Mouse (Mus musculus) ES-E14 (cell line): ENCODE measurements around the gene Degs1.

Experiments used
- CHD2 ChIP-seq: IDR thresholded peaks from 2 replicates; pipeline ENCODE4 v1.6.1; 2014; ENCODE audit warnings: mild to moderate bottlenecking, low read depth, low read length, inconsistent platforms
- HCFC1 ChIP-seq: IDR thresholded peaks from 2 replicates; pipeline ENCODE4 v1.6.1; 2012; ENCODE audit warnings: low read length, inconsistent platforms, borderline replicate concordance; ENCODE audit not compliant: insufficient read depth
- ZC3H11A ChIP-seq: IDR thresholded peaks from 2 replicates; pipeline ENCODE4 v1.6.1; 2012; ENCODE audit warnings: low read depth, mild to moderate bottlenecking, inconsistent platforms, low read length, borderline replicate concordance

DNA sequence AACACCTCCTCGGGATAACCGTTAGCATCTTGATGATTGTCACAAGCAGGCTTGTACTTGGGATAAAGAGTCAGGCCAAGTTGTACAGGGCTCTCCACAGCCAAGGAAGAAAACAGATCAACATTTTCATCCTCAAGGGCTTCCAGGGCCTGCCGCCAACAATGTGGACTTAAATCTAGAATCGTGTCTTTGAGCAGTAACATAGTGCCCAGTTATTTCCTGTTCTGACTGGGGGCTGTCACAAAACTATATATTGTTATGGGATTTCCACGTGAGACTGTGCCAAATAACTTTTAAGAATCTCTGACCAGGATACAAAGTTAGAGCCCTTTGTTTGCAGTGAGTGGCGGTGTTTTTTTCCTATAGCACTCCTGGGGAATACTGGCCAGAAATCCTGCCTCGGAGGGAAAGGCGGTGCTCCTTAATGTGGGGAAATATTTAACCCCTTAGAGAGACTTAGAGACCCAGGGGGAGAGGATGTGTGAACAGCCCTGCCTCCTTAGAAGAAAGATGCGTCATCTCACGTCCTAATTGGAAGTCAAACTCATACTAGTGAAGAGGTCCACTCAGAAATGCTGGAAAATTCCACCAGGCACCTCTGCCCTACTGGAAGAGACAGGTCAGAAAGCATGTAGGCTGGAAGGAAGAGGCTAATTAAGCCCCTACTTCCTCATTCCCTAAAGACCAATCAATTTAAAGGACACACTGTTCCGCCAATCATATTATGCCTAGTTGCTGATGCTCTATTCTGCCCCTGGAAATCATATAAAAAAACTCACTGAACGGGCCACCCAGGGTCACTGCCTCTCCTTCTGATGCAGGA is 55.3 kb downstream of the Degs1 start:
- TF ChIP-seq ZC3H11A: no peak
- TF ChIP-seq HCFC1: no peak
- no peak for TF ChIP-seq CHD2
